Mouse (Mus musculus) kidney, postnatal 25 days (tissue): ENCODE results near the gene Adamts18.

Experiments used
- DNase-seq, 2 experiments: peaks; one replicate each; pipeline ENCODE4 v3.0.0; 2021; ENCODE audit warnings: mixed read lengths in 2 of 2

The Adamts18 gene

DNA sequence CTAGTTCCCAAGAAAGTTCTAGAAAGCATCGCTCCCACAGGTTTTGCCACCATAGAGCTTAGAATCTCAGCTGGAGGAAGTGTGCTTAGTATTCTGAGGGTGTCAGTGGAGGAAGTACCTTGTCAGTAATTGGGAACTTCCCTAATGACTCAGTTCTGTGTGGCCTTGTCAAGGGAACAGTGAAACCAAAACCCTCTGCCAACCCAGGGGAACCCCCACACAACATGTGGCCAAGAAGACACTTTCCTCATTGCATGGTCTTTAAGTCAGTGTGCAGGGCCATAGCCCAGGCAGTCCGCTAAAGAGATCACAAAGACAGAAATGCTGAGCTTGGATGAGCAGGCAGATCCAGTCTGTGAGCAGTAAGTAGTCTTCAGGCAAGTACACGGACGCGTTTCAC is 192.4 kb downstream of the Adamts18 start:
- no peak for DNase-seq

DNA sequence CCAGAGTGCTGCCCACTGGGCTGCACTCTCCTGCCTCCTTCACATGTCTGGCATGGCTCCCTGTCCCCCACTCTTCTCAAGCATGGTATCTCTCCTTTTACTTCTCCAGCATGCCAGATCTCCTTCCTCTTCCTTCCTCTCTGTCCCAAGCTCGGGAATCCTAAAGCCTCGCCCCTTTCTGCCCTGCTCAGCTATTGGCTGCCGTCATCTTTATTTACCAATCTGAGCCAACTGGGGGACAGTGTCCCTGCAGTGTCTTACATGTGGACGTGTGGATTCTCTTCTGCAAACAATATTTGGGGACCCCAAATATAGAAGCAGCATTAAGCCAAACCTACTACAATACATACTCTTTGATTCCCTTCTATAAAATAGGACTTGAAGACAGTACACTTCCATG is 195.4 kb downstream of the Adamts18 start:
- no peak for DNase-seq

DNA sequence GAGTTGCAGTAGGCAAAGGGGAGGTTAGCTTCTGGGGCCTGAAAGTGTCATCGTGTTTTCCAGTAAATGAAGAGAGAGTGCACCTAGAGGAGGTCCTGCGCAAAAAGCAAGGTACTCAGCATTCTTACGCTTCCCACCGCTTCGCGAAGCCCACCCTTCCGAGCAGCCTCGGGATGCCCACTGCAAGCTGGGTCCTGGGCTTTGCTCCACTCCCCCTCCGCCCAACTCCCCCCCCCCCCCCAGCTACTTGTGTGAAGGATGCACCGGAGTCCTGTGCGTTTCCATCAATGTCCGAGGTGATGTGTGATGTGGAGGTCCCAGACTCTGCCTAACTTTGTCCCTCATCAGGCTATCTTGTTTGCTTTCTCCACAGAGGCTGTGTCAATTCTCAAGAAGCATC is 196.1 kb downstream of the Adamts18 start:
- DNase-seq = no peak
